23 mouse cellular contexts compared by ENCODE assay signal in genomic region chr13:97781637-97782036, GRCm38 (mm10). TPM values are rescaled to one million over a fixed set of nuclear protein-coding genes. Genes with fewer than 3 reads are reported as not detected.
DNase-seq lines count a peak whose midpoint lies in the region; ATAC-seq and TF ChIP-seq lines count a peak whose summit lies in the region.
"Had no signal": no experiment of that assay in that cellular context is flagged by ENCODE, and none has a peak within 500 bp of the region (broad histone marks: within the 10 kb centered on the region; RNA-seq: fewer than 3 reads in every experiment).

No protein-coding gene starts in this region.

- DNase-seq in heart, embryonic 10.5 days (ENCODE audit: low spot score): no peak
- no peak for DNase-seq in heart, postnatal 4 days
- no peak for DNase-seq in liver, postnatal 0 days
- DNase-seq in liver, embryonic 13.5 days: no peak
- DNase-seq in lung, postnatal 14 days: peak; percentile 12
- no peak for DNase-seq in midbrain, embryonic 14.5 days
- no peak for DNase-seq in spleen, adult 18-20 months
- DNase-seq: adrenal gland, postnatal 14 days; cerebellum, adult 8-10 months; cerebellum, postnatal 36 days; embryo, embryonic 11 days; gastrocnemius, postnatal 14 days; heart, postnatal 10 days; kidney, adult 11 months; layer of hippocampus, adult 9-11 months; thymus, postnatal 14 days had no signal

- peak overlapping the region; percentile 29; the same call in 1 of the 2 replicates for H3K4me3 ChIP-seq in heart, embryonic 10.5 days
- no peak overlapping the region for H3K4me3 ChIP-seq in liver, embryonic 12.5 days
- no peak overlapping the region for H3K4me3 ChIP-seq in liver, postnatal 0 days (ENCODE audit: low read depth, low read length)
- no peak overlapping the region for H3K4me3 ChIP-seq in liver, embryonic 13.5 days (replicated peaks)
- H3K4me3 ChIP-seq in midbrain, embryonic 14.5 days (replicated peaks; ENCODE audit: low read depth, low read length): no peak overlapping the region
- H3K4me3 ChIP-seq: embryonic facial prominence, embryonic 15.5 days; kidney, embryonic 15.5 days; midbrain, embryonic 12.5 days had no signal

- no peaks in the 10 kb centered on the region for H3K27me3 ChIP-seq in heart, embryonic 10.5 days (ENCODE audit: insufficient read depth, poor library complexity, severe bottlenecking)
- no peaks in the 10 kb centered on the region for H3K27me3 ChIP-seq in liver, embryonic 12.5 days (replicated peaks)
- H3K27me3 ChIP-seq in liver, postnatal 0 days (ENCODE audit: insufficient read depth, low read length): no peaks in the 10 kb centered on the region
- H3K27me3 ChIP-seq in liver, embryonic 13.5 days: no peaks in the 10 kb centered on the region
- H3K27me3 ChIP-seq in midbrain, embryonic 14.5 days (ENCODE audit: control insufficient read depth, insufficient read depth, low read length): no peaks in the 10 kb centered on the region
- H3K27me3 ChIP-seq: embryonic facial prominence, embryonic 15.5 days; kidney, embryonic 15.5 days had no signal

- H3K9me3 ChIP-seq in heart, embryonic 10.5 days: no peaks in the 10 kb centered on the region
- no peaks in the 10 kb centered on the region for H3K9me3 ChIP-seq in liver, embryonic 12.5 days (replicated peaks)
- no peaks in the 10 kb centered on the region for H3K9me3 ChIP-seq in liver, postnatal 0 days (ENCODE audit: low read length)
- no peaks in the 10 kb centered on the region for H3K9me3 ChIP-seq in liver, embryonic 13.5 days (replicated peaks)
- H3K9me3 ChIP-seq in midbrain, embryonic 14.5 days (ENCODE audit: control insufficient read depth, low read length): no peaks in the 10 kb centered on the region
- H3K9me3 ChIP-seq: embryonic facial prominence, embryonic 15.5 days; kidney, embryonic 15.5 days; midbrain, embryonic 12.5 days had no signal

- no peak overlapping the region; the same call in 1 of the 2 replicates for H3K9ac ChIP-seq in liver, embryonic 12.5 days
- no peak overlapping the region for H3K9ac ChIP-seq in liver, postnatal 0 days (replicated peaks)
- H3K9ac ChIP-seq in liver, embryonic 13.5 days: peak overlapping the region; percentile 44; the same call in 1 of the 2 replicates
- no peak overlapping the region for H3K9ac ChIP-seq in midbrain, embryonic 14.5 days (replicated peaks; ENCODE audit: low read length)
- H3K9ac ChIP-seq: embryonic facial prominence, embryonic 15.5 days; kidney, embryonic 15.5 days; midbrain, embryonic 12.5 days had no signal

- TF ChIP-seq EP300 in liver, postnatal 0 days (IDR thresholded peaks at IDR 0.05; ENCODE audit: low read depth): no peak

- TF ChIP-seq CTCF in liver, postnatal 0 days (IDR thresholded peaks at IDR 0.05; ENCODE audit: low read depth): no peak

- H3K27ac ChIP-seq in heart, embryonic 10.5 days: no peak overlapping the region
- peak overlapping the region; percentile 75 for H3K27ac ChIP-seq in liver, embryonic 12.5 days
- no peak overlapping the region for H3K27ac ChIP-seq in liver, postnatal 0 days (ENCODE audit: low read depth)
- peak overlapping the region; percentile 98 for H3K27ac ChIP-seq in liver, embryonic 13.5 days
- no peak overlapping the region for H3K27ac ChIP-seq in midbrain, embryonic 14.5 days (replicated peaks; ENCODE audit: low read depth, low read length)
- H3K27ac ChIP-seq: embryonic facial prominence, embryonic 15.5 days; hindbrain, postnatal 0 days; kidney, embryonic 15.5 days; midbrain, embryonic 12.5 days had no signal

- H3K4me2 ChIP-seq in liver, embryonic 12.5 days: peak overlapping the region; percentile 27
- H3K4me2 ChIP-seq in liver, postnatal 0 days (ENCODE audit: low read depth, low read length): no peak overlapping the region
- no peak overlapping the region for H3K4me2 ChIP-seq in liver, embryonic 13.5 days
- no peak overlapping the region for H3K4me2 ChIP-seq in midbrain, embryonic 14.5 days (ENCODE audit: low read length)
- H3K4me2 ChIP-seq: embryonic facial prominence, embryonic 15.5 days; kidney, embryonic 15.5 days; midbrain, embryonic 12.5 days had no signal

- H3K4me1 ChIP-seq in heart, embryonic 10.5 days: peaks cover 24% of the 10 kb centered on the region
- H3K4me1 ChIP-seq in liver, embryonic 12.5 days: peaks cover 58% of the 10 kb centered on the region
- H3K4me1 ChIP-seq in liver, postnatal 0 days (ENCODE audit: insufficient read depth): peaks cover 25% of the 10 kb centered on the region
- peaks cover 67% of the 10 kb centered on the region for H3K4me1 ChIP-seq in liver, embryonic 13.5 days (replicated peaks)
- H3K4me1 ChIP-seq in midbrain, embryonic 14.5 days (ENCODE audit: control insufficient read depth, insufficient read depth, low read length): no peaks in the 10 kb centered on the region

- no peak for ATAC-seq in liver, embryonic 12.5 days
- no peak for ATAC-seq in liver, postnatal 0 days
- ATAC-seq in liver, embryonic 13.5 days (ENCODE audit: low read depth): no peak
- no peak for ATAC-seq in midbrain, embryonic 14.5 days (ENCODE audit: low FRiP score, low TSS enrichment)
- ATAC-seq: CD4-positive, CD25-positive, alpha-beta regulatory T cell, adult 4 months; forebrain, embryonic 14.5 days; hindbrain, postnatal 0 days had no signal

- no peaks in the 10 kb centered on the region for H3K36me3 ChIP-seq in heart, embryonic 10.5 days
- H3K36me3 ChIP-seq in liver, embryonic 12.5 days: no peaks in the 10 kb centered on the region
- H3K36me3 ChIP-seq in liver, postnatal 0 days (replicated peaks; ENCODE audit: insufficient read depth, low read length): no peaks in the 10 kb centered on the region
- H3K36me3 ChIP-seq in liver, embryonic 13.5 days: no peaks in the 10 kb centered on the region
- no peaks in the 10 kb centered on the region for H3K36me3 ChIP-seq in midbrain, embryonic 14.5 days (ENCODE audit: control insufficient read depth, insufficient read depth, low read length)
- H3K36me3 ChIP-seq: embryonic facial prominence, embryonic 15.5 days; kidney, embryonic 15.5 days; midbrain, embryonic 12.5 days had no signal

- 67% methylated on average over 7 of the region's 7 CpGs for WGBS in heart, embryonic 10.5 days
- 72% methylated on average over 7 of the region's 7 CpGs for WGBS in liver, embryonic 12.5 days (ENCODE audit: insufficient replicate concordance)
- 83% methylated on average over 7 of the region's 7 CpGs for WGBS in liver, postnatal 0 days (ENCODE audit: insufficient replicate concordance)
- WGBS in liver, embryonic 13.5 days (ENCODE audit: insufficient replicate concordance): 79% methylated on average over 7 of the region's 7 CpGs
- WGBS in midbrain, embryonic 14.5 days: 90% methylated on average over 7 of the region's 7 CpGs

RNA-seq across cellular contexts. Expression of gene Gm10260, which starts 21.2 kb away (rescaled TPM):
- polyA plus RNA-seq in heart, embryonic 10.5 days (2016; fragmentation: Nextera tagmentation; extraction: Ambion mirVana): 2.8 and 5.4 TPM in 2 replicates
- 100 to 1,000 TPM; 169 to 186 TPM for total RNA-seq in heart, postnatal 4 days (2021)
- 3.4 and 5.3 TPM in 2 replicates for polyA plus RNA-seq in liver, embryonic 12.5 days (2016; fragmentation: Nextera tagmentation; extraction: Ambion mirVana)
- 5.5 and 5.6 TPM in 2 replicates for polyA plus RNA-seq in liver, postnatal 0 days (2015; fragmentation: Nextera tagmentation; extraction: Ambion mirVana)
- polyA plus RNA-seq in liver, embryonic 13.5 days (2015; fragmentation: Nextera tagmentation; extraction: Ambion mirVana): 7.2 and 8.2 TPM in 2 replicates
- polyA plus RNA-seq in midbrain, embryonic 14.5 days (2014; fragmentation: Nextera tagmentation; extraction: Ambion mirVana): not detected in 2 replicates

Comparison
In these comparisons a context has a peak if more than half of its experiments do, and no peak if none do; other contexts are left out.
1. H3K27ac ChIP-seq: peak in liver, embryonic 12.5 days (single experiment) and liver, embryonic 13.5 days (single experiment); none in heart, embryonic 10.5 days (single experiment), liver, postnatal 0 days (single experiment) and midbrain, embryonic 14.5 days (single experiment).